Mouse (Mus musculus): Measurements from ENCODE around the gene Olfr1322. TPM values are rescaled to one million over a fixed set of nuclear protein-coding genes. Genes with fewer than 3 reads are reported as not detected.

Gene Olfr1322
- polyA plus RNA-seq (2012; rRNA removed): not detected in 2 replicates

- DNase-seq (ENCODE audit: extremely low spot score in 1 of 2, low spot score in 1 of 2): no peak
Observed at GRCm38 (mm10) chrX:49891383-49891782, at the start of gene Olfr1322. Gene Olfr1322 (minus strand): TSS chrX:49891483.

GRCm38 (mm10) chrX:49877651-49878349, 13.5 kb downstream of the Olfr1322 start:
- no peak for DNase-seq (ENCODE audit: extremely low spot score in 1 of 2, low spot score in 1 of 2)

Other genes starting within 250 kb of the Olfr1322 start
- 0.19 TPM in 1 of 2 replicates, not detected in the other for gene Olfr1320, start 219.2 kb downstream of the Olfr1322 start, polyA plus RNA-seq (2012; rRNA removed)
- not detected in 2 replicates for gene Olfr1321, start 156.4 kb downstream of the Olfr1322 start, polyA plus RNA-seq (2012; rRNA removed)
- gene Igsf1, start 93.7 kb downstream of the Olfr1322 start, polyA plus RNA-seq (2012; rRNA removed): 2.0 and 3.5 TPM in 2 replicates
- gene Olfr1323, start 127.9 kb upstream of the Olfr1322 start, polyA plus RNA-seq (2012; rRNA removed): not detected in 2 replicates